Mouse (Mus musculus) kidney, adult 2 months (tissue): ENCODE data around the gene Nme1.

Experiments
- CTCF ChIP-seq: fragments of 200-500 bp; conservative IDR thresholded peaks from 2 replicates; pipeline ENCODE4 v1.5.1; 2011; ENCODE audit warnings: low read depth, mild to moderate bottlenecking, control low read depth, low read length, moderate library complexity, mixed read lengths; ENCODE audit not compliant: insufficient read depth, insufficient read length
- POLR2A ChIP-seq: fragments of 200-500 bp; IDR thresholded peaks from one replicate; pipeline ENCODE4 v1.6.1; 2011; ENCODE audit warnings: low read depth, low read length, control low read depth

DNA sequence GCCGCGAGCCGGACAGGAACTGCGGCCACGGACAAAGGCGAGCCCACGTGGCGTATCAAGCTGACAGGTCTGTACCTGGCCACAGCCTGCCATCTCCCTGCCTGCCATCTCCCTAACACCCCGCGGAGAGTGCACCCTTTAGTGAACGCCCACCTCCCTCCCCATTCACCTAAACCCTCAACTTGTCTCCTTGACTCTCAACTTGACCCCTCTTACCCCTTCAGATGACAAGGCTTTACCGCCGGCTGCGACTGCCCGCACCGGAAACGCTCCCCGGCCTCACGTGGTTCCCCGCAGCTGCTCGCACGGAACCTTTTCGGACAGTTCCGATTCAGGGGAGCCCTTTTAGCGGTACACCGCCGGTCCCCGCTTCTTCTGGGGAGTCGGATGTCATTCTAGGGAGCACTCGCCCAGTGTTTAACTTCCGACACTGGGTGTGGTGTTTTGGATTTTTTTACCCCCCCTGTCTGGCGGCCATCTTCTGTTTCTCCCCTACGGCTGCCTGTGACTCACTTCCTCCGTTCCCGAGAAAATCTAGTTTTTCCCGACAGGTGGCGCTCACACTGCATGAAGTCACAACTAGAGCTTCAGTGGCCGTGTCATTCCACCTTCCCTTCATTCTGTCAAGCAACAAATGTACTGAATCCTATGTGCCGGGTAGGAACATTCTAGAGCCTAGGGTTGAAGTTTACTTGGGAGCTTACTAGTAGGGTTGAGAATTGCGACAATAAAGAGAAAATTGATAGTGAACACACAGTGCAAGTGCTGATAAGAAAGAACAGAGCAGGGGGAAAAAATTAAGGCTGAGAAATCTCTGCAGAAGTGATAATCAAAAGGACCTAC, at the start of gene Nme1, which contains the start of gene Gm20390:
- no peak for TF ChIP-seq POLR2A
- TF ChIP-seq CTCF, result peak; percentile 91
